Mouse (Mus musculus): ENCODE data around the gene Slc4a4.

Gene Slc4a4

GRCm38 (mm10) chr5:88886668-88887555 is at the start of gene Slc4a4:
Slc4a4 (plus strand) TSS chr5:88886818.
- DNase-seq (ENCODE audit: low read depth) = no peak

- no peak for DNase-seq (ENCODE audit: low read depth)
These were observed 46.4 kb upstream of the Slc4a4 start for GRCm38 (mm10) chr5:88840080-88840798.

GRCm38 (mm10) chr5:88857311-88857710 is 29.3 kb upstream of the Slc4a4 start:
- DNase-seq (ENCODE audit: low read depth) = no peak

GRCm38 (mm10) chr5:88857801-88858200 is 28.8 kb upstream of the Slc4a4 start:
- DNase-seq (ENCODE audit: low read depth) = no peak

- DNase-seq (ENCODE audit: low read depth) = no peak
These were observed 28.4 kb upstream of the Slc4a4 start for GRCm38 (mm10) chr5:88858226-88858625.

GRCm38 (mm10) chr5:88862163-88862562 is 24.5 kb upstream of the Slc4a4 start:
- DNase-seq (ENCODE audit: low read depth) = peak; percentile 46

GRCm38 (mm10) chr5:88862794-88863193 is 23.8 kb upstream of the Slc4a4 start:
- no peak for DNase-seq (ENCODE audit: low read depth)

- DNase-seq (ENCODE audit: low read depth) = peak; percentile 36
These were observed 2.5 kb upstream of the Slc4a4 start for GRCm38 (mm10) chr5:88884101-88884500.

- DNase-seq (ENCODE audit: low read depth) = no peak
These were observed 1.1 kb upstream of the Slc4a4 start for GRCm38 (mm10) chr5:88885503-88885902.

- no peak for DNase-seq (ENCODE audit: low read depth)
These were observed 674 bp upstream of the Slc4a4 start for GRCm38 (mm10) chr5:88885944-88886343.

GRCm38 (mm10) chr5:88886349-88886667 is 310 bp upstream of the Slc4a4 start:
- DNase-seq (ENCODE audit: low read depth) = peak; percentile 5

- peak; percentile 3 for DNase-seq (ENCODE audit: low read depth)
These were observed 1.2 kb downstream of the Slc4a4 start for GRCm38 (mm10) chr5:88887556-88888412.

GRCm38 (mm10) chr5:88888413-88888700 is 1.7 kb downstream of the Slc4a4 start:
- peak; percentile 4 for DNase-seq (ENCODE audit: low read depth)

GRCm38 (mm10) chr5:88889326-88889725 is 2.7 kb downstream of the Slc4a4 start:
- no peak for DNase-seq (ENCODE audit: low read depth)

- no peak for DNase-seq (ENCODE audit: low read depth)
These were observed 3.5 kb downstream of the Slc4a4 start for GRCm38 (mm10) chr5:88890146-88890545.

- DNase-seq (ENCODE audit: low read depth) = no peak
These were observed 10.0 kb downstream of the Slc4a4 start for GRCm38 (mm10) chr5:88896574-88896973.

- DNase-seq (ENCODE audit: low read depth) = no peak
These were observed 16.5 kb downstream of the Slc4a4 start for GRCm38 (mm10) chr5:88903111-88903510.

GRCm38 (mm10) chr5:88903526-88903925 is 16.9 kb downstream of the Slc4a4 start:
- DNase-seq (ENCODE audit: low read depth) = no peak

- no peak for DNase-seq (ENCODE audit: low read depth)
These were observed 18.2 kb downstream of the Slc4a4 start for GRCm38 (mm10) chr5:88904841-88905240.

GRCm38 (mm10) chr5:88907615-88908014 is 21.0 kb downstream of the Slc4a4 start:
- no peak for DNase-seq (ENCODE audit: low read depth)

GRCm38 (mm10) chr5:88912629-88913028 is 26.0 kb downstream of the Slc4a4 start:
- no peak for DNase-seq (ENCODE audit: low read depth)

GRCm38 (mm10) chr5:88915082-88915481 is 28.5 kb downstream of the Slc4a4 start:
- DNase-seq (ENCODE audit: low read depth) = no peak
